Mouse (Mus musculus) adrenal gland (tissue): ENCODE data around the gene Gm21776.
"Not testable (repeated sequence)": the region's sequence is repeated elsewhere in the genome, so short reads cannot be mapped to it uniquely, and the experiment has no call there.

Source experiments
- intact Hi-C: fragments of 180-260 bp; cut with DNase I; formaldehyde crosslinking; loops from one replicate; pipeline ENCODE4 v1.15.1; 2025
- long read RNA-seq, 2 experiments: library from polyadenylated mRNA; unstranded; transcript quantifications; one replicate each; pipeline ENCODE4 v2.0.0; 2020; ENCODE audit warnings: borderline replicate concordance in 1 of 2; ENCODE audit not compliant: insufficient replicate concordance in 1 of 2

Gm21776 gene
- long read RNA-seq, experiment 1, result 0 reads
- long read RNA-seq, experiment 2, result 0 reads

DNA sequence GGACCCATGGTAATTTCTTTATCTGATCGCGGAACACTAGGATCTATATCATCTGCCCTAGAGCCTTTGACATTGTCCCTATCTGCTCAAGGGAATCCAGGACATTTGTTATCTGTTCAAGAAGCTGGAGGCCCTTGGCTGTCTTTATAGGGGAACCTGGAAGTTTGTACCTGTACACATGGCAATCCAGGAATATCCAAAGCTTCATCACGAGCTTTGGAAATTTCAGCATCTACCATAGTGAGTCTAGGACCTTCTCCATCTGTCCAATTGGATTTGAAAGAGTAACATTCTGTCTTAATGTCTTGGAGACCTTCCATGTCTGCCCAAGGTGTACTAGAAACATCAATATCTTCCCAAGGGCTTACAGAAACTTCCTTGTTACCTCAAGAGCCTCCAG lies at the start of gene Gm21776:
TSS of gene Gm21776 (plus strand) at position 301 of the 400 bp plus-strand sequence.
- intact Hi-C loops, result not testable (repeated sequence)
